Mouse (Mus musculus) midbrain, embryonic 12.5 days (tissue): Measurements from ENCODE around the gene Aarsd1. TPM values are rescaled to one million over a fixed set of nuclear protein-coding genes. Genes with fewer than 3 reads are reported as not detected.

Source experiments
- ATAC-seq: fragments of 200-750 bp; cut with Nextera tagmentation; 2 replicates; pipeline ENCODE4 v1.8.0; 2017; ENCODE audit warnings: low read depth, moderate TSS enrichment, moderate library complexity; ENCODE audit not compliant: low FRiP score
- H3K27ac ChIP-seq: fragments of 300-500 bp; sonication (generic); replicated peaks from 2 replicates; pipeline ENCODE4 v1.5.1; 2016; ENCODE audit warnings: mild to moderate bottlenecking
- H3K27me3 ChIP-seq: fragments of 300-500 bp; sonication (generic); 2 replicates; pipeline ENCODE4 v1.6.1; 2016; ENCODE audit warnings: mild to moderate bottlenecking
- H3K36me3 ChIP-seq: fragments of 300-500 bp; sonication (generic); 2 replicates; pipeline ENCODE4 v1.6.1; 2016
- H3K4me1 ChIP-seq: fragments of 300-500 bp; sonication (generic); 2 replicates; pipeline ENCODE4 v1.6.1; 2016
- H3K4me2 ChIP-seq: fragments of 300-500 bp; sonication (generic); replicated peaks from 2 replicates; pipeline ENCODE4 v1.6.1; 2016; ENCODE audit warnings: mild to moderate bottlenecking, moderate library complexity
- H3K4me3 ChIP-seq: fragments of 300-500 bp; sonication (generic); 2 replicates; pipeline ENCODE4 v1.5.1; 2016; ENCODE audit warnings: mild to moderate bottlenecking
- H3K9ac ChIP-seq: fragments of 300-500 bp; sonication (generic); replicated peaks from 2 replicates; pipeline ENCODE4 v1.6.1; 2016; ENCODE audit warnings: mild to moderate bottlenecking, moderate library complexity
- H3K9me3 ChIP-seq: fragments of 300-500 bp; sonication (generic); 2 replicates; pipeline ENCODE4 v1.6.1; 2016; ENCODE audit warnings: mild to moderate bottlenecking
- WGBS: fragments of 180-500 bp; shearing (Covaris S2); methylation state at CpG from one replicate; pipeline ENCODE4 v1.1.7; 2016; 5-methylcytosine and 5-hydroxymethylcytosine counted together
- microRNA-seq: library from miRNA; unstranded; fragments of <30 nt; microRNA quantifications from one replicate; pipeline ENCODE4, GENCODE M21; 2017
- polyA plus RNA-seq: library from polyadenylated mRNA; unstranded; fragments of >200 nt; fragmentation: Nextera tagmentation; extraction: Ambion mirVana; gene quantifications from 2 replicates; pipeline ENCODE4 v1.2.1, GENCODE M21; 2016

Aarsd1 gene
- polyA plus RNA-seq, 1 experiment from 2014 or later = 91.0 TPM

- no peaks in the 10 kb centered on the region for H3K9me3 ChIP-seq
- H3K27me3 ChIP-seq = no peaks in the 10 kb centered on the region
- H3K27ac ChIP-seq = no peak overlapping the region
- H3K4me3 ChIP-seq = no peak overlapping the region
- no peaks in the 10 kb centered on the region for H3K36me3 ChIP-seq
- 89% methylated on average over 5 of the region's 5 CpGs for WGBS
- H3K9ac ChIP-seq = no peak overlapping the region
- ATAC-seq = no peak
- no peaks in the 10 kb centered on the region for H3K4me1 ChIP-seq
- H3K4me2 ChIP-seq = no peak overlapping the region
These were observed 52.9 kb downstream of the Aarsd1 start for GRCm38 (mm10) chr11:101364531-101364931.

- Histone ChIP-seq H3K9ac (no peak overlapping the region), H3K9me3 (no peaks in the 10 kb centered on the region), H3K27ac (no peak overlapping the region), H3K4me2 (no peak overlapping the region), H3K27me3 (no peaks in the 10 kb centered on the region), H3K36me3 (no peaks in the 10 kb centered on the region), H3K4me1 (no peaks in the 10 kb centered on the region), H3K4me3 (no peak overlapping the region)
- no peak for ATAC-seq
- 69% methylated on average over 3 of the region's 3 CpGs for WGBS
These were observed 56.7 kb downstream of the Aarsd1 start for GRCm38 (mm10) chr11:101360651-101361113.

DNA sequence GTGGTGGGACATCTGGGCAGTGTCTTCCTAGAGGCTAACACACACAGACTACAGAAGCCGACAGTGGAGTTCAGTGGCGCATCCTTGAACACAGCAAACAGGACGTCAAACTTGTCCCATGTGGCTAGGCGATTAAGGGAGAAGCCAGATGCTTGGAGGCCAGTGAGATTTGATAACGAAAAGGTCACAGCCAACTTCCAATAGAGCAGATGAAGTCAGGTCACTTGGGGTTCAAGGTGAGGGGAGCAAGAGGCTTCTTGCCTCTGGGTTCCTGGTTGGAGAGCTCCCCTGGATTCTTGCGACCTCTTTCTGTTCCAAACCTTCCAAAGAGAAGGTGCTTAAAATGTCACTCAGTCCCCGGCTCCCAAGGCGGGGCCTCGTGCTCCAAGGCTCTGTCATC, 57.6 kb downstream of the Aarsd1 start:
- Histone ChIP-seq H3K27ac (no peak overlapping the region), H3K9ac (no peak overlapping the region)
- 77% methylated on average over 9 of the region's 9 CpGs for WGBS

GRCm38 (mm10) chr11:101357505-101358182, 59.8 kb downstream of the Aarsd1 start:
- 86% methylated on average over 3 of the region's 3 CpGs for WGBS
- no peaks in the 10 kb centered on the region for H3K9me3 ChIP-seq
- H3K4me3 ChIP-seq = no peak overlapping the region
- no peak for ATAC-seq
- H3K36me3 ChIP-seq = no peaks in the 10 kb centered on the region
- H3K27ac ChIP-seq = no peak overlapping the region
- H3K27me3 ChIP-seq = no peaks in the 10 kb centered on the region
- H3K9ac ChIP-seq = no peak overlapping the region
- H3K4me2 ChIP-seq = no peak overlapping the region
- H3K4me1 ChIP-seq = no peaks in the 10 kb centered on the region

More for the DNA sequence above, 57.6 kb downstream of the Aarsd1 start:
- no peak overlapping the region for H3K4me2 ChIP-seq
- H3K4me3 ChIP-seq = no peak overlapping the region
- no peaks in the 10 kb centered on the region for H3K4me1 ChIP-seq
- ATAC-seq = no peak
- no peaks in the 10 kb centered on the region for H3K36me3 ChIP-seq
- no peaks in the 10 kb centered on the region for H3K27me3 ChIP-seq
- no peaks in the 10 kb centered on the region for H3K9me3 ChIP-seq

Small RNAs within 50 kb of the gene (microRNA-seq; reads per million reads assigned to microRNA genes)
- not detected for gene Mir6929

Other genes with a start within 250 kb of the Aarsd1 start
- gene Cntnap1, start 247.1 kb downstream of the Aarsd1 start, polyA plus RNA-seq = 0.74 and 0.94 TPM in 2 replicates
- gene Plekhh3, start 246.3 kb downstream of the Aarsd1 start, polyA plus RNA-seq = 12.3 and 12.6 TPM in 2 replicates
- gene Ccr10, start 242.2 kb downstream of the Aarsd1 start, polyA plus RNA-seq = 0.10 and 0.17 TPM in 2 replicates
- 12.6 and 14.4 TPM in 2 replicates for gene Ezh1, start 191.2 kb downstream of the Aarsd1 start, polyA plus RNA-seq
- 70.3 and 76.3 TPM in 2 replicates for gene Ramp2, start 171.6 kb downstream of the Aarsd1 start, polyA plus RNA-seq
- gene Vps25, start 163.9 kb downstream of the Aarsd1 start, polyA plus RNA-seq = 101 and 102 TPM in 2 replicates
- gene Wnk4, start 157.0 kb downstream of the Aarsd1 start, polyA plus RNA-seq = 7.8 and 10.2 TPM in 2 replicates
- gene Cntd1, start 138.6 kb downstream of the Aarsd1 start, polyA plus RNA-seq = 1.3 and 1.6 TPM in 2 replicates
- 196 and 198 TPM in 2 replicates for gene Coa3, start 138.5 kb downstream of the Aarsd1 start, polyA plus RNA-seq
- 162 and 173 TPM in 2 replicates for gene Becn1, start 115.3 kb downstream of the Aarsd1 start, polyA plus RNA-seq
- gene Psme3, start 101.4 kb downstream of the Aarsd1 start, polyA plus RNA-seq = 163 and 180 TPM in 2 replicates
- gene Aoc2, start 92.6 kb downstream of the Aarsd1 start, polyA plus RNA-seq = 2.1 and 3.1 TPM in 2 replicates
- gene Aoc3, start 87.0 kb downstream of the Aarsd1 start, polyA plus RNA-seq = not detected in 2 replicates
- not detected in 2 replicates for gene G6pc, start 50.1 kb downstream of the Aarsd1 start, polyA plus RNA-seq
- gene Gm27029, start 7.2 kb upstream of the Aarsd1 start, polyA plus RNA-seq = 5.6 and 7.8 TPM in 2 replicates
- 27.0 and 30.2 TPM in 2 replicates for gene Rundc1, start 7.5 kb upstream of the Aarsd1 start, polyA plus RNA-seq
- 2.3 and 3.1 TPM in 2 replicates for gene Ptges3l, start 7.7 kb upstream of the Aarsd1 start, polyA plus RNA-seq
- 310 and 319 TPM in 2 replicates for gene Rpl27, start 24.7 kb upstream of the Aarsd1 start, polyA plus RNA-seq
- 3.0 and 3.9 TPM in 2 replicates for gene Ifi35, start 30.8 kb upstream of the Aarsd1 start, polyA plus RNA-seq
- gene Rnd2, start 47.4 kb upstream of the Aarsd1 start, polyA plus RNA-seq = 89.5 and 92.3 TPM in 2 replicates
- 69.3 and 73.0 TPM in 2 replicates for gene Vat1, start 48.6 kb upstream of the Aarsd1 start, polyA plus RNA-seq
- gene Brca1, start 134.3 kb upstream of the Aarsd1 start, polyA plus RNA-seq = 16.1 and 21.1 TPM in 2 replicates
- gene Nbr1, start 134.5 kb upstream of the Aarsd1 start, polyA plus RNA-seq = 119 and 130 TPM in 2 replicates
- 3.4 and 4.5 TPM in 2 replicates for gene Tmem106a, start 164.6 kb upstream of the Aarsd1 start, polyA plus RNA-seq
- gene Gm11634, start 181.6 kb upstream of the Aarsd1 start, polyA plus RNA-seq = not detected in 2 replicates
- gene Rdm1, start 209.6 kb upstream of the Aarsd1 start, polyA plus RNA-seq = 41.9 and 48.9 TPM in 2 replicates
- gene Arl4d, start 247.9 kb upstream of the Aarsd1 start, polyA plus RNA-seq = 6.5 and 8.4 TPM in 2 replicates